ENCODE assay signal across 9 mouse cellular contexts in genomic region chr11:98313790-98314323, GRCm38 (mm10). TPM values are rescaled to one million over a fixed set of nuclear protein-coding genes. Genes with fewer than 3 reads are reported as not detected.
A peak's percentile ranks its signal among the peaks of the same experiment; 100 is the strongest.
DNase-seq lines count a peak whose midpoint lies in the region; ATAC-seq and TF ChIP-seq lines count a peak whose summit lies in the region.
"Had no signal": no experiment of that assay in that cellular context is flagged by ENCODE, and none has a peak within 500 bp of the region (broad histone marks: within the 10 kb centered on the region; RNA-seq: fewer than 3 reads in every experiment).

No protein-coding gene starts in this region.

- no peaks in the 10 kb centered on the region for H3K9me3 ChIP-seq in heart, embryonic 11.5 days (replicated peaks; ENCODE audit: control insufficient read depth, low read length)
- no peaks in the 10 kb centered on the region for H3K9me3 ChIP-seq in midbrain, embryonic 16.5 days (replicated peaks; ENCODE audit: control insufficient read depth, low read length, poor library complexity, severe bottlenecking)
- H3K9me3 ChIP-seq: limb, embryonic 12.5 days had no signal

- intact Hi-C loops in heart, adult 2 months (cut with DNase I) = no loop called here
- intact Hi-C loops in heart, postnatal 14 days (cut with DNase I) = no loop called here

- no peak for TF ChIP-seq EP300 in heart, adult 2 months (IDR thresholded peaks at IDR 0.05; ENCODE audit: insufficient read depth, low read depth, low read length)

- no peaks in the 10 kb centered on the region for H3K36me3 ChIP-seq in heart, adult 2 months (ENCODE audit: control insufficient read depth, insufficient read depth, low read length)
- no peaks in the 10 kb centered on the region for H3K36me3 ChIP-seq in heart, embryonic 11.5 days (ENCODE audit: control insufficient read depth, insufficient read depth, low read length)
- H3K36me3 ChIP-seq in midbrain, embryonic 16.5 days (ENCODE audit: control insufficient read depth, insufficient read depth, low read length) = no peaks in the 10 kb centered on the region
- H3K36me3 ChIP-seq: limb, embryonic 12.5 days had no signal

- no peak for TF ChIP-seq CTCF in heart, adult 2 months (IDR thresholded peaks at IDR 0.05)
- TF ChIP-seq CTCF in Patski (IDR thresholded peaks at IDR 0.05) = no peak

- peak; percentile 28 to 62 for DNase-seq in heart, adult 2 months
- DNase-seq in Patski (ENCODE audit: low read depth, low spot score) = peak; percentile 24
- peak; percentile 88 for DNase-seq in embryo, embryonic 11 days
- peak; percentile 78 to 84 for DNase-seq in heart, postnatal 14 days
- peak; percentile 71 to 90 for DNase-seq in layer of hippocampus, postnatal 14 days (ENCODE audit: low spot score in 2 of 2)
- peak; percentile 74 for DNase-seq in urinary bladder, postnatal 25 days (ENCODE audit: low spot score)

- POLR2A ChIA-PET in Patski (lab: Charles Lee) = interaction anchor here (0.7 kb wide), 1 partner anchor 25 kb away, joined by 4 read pairs; no protein-coding TSS in a partner anchor

- H3K27me3 ChIP-seq in heart, adult 2 months (ENCODE audit: control insufficient read depth, insufficient read depth, low read length) = peaks cover 13% of the 10 kb centered on the region; the same call in 1 of the 2 replicates
- H3K27me3 ChIP-seq in heart, embryonic 11.5 days (ENCODE audit: control insufficient read depth, insufficient read depth, low read length) = peaks cover 73% of the 10 kb centered on the region
- H3K27me3 ChIP-seq in Patski = peaks cover 63% of the 10 kb centered on the region
- H3K27me3 ChIP-seq in midbrain, embryonic 16.5 days (ENCODE audit: control insufficient read depth, insufficient read depth, low read depth, low read length) = peaks cover 78% of the 10 kb centered on the region

- H3K9ac ChIP-seq in heart, adult 2 months (ENCODE audit: low read depth, low read length) = no peak overlapping the region
- no peak overlapping the region for H3K9ac ChIP-seq in heart, embryonic 11.5 days (ENCODE audit: low read depth, low read length)
- H3K9ac ChIP-seq in midbrain, embryonic 16.5 days (ENCODE audit: low read depth, low read length) = 0 out of 2 replicates have a peak overlapping the region, but pooled peaks have one; percentile 26
- H3K9ac ChIP-seq: limb, embryonic 12.5 days had no signal

- no peak overlapping the region for H3K4me3 ChIP-seq in heart, adult 2 months
- no peak overlapping the region for H3K4me3 ChIP-seq in heart, embryonic 11.5 days (ENCODE audit: low read depth, low read length)
- H3K4me3 ChIP-seq in midbrain, embryonic 16.5 days (ENCODE audit: low read depth, low read length) = no peak overlapping the region; the same call in 1 of the 2 replicates
- H3K4me3 ChIP-seq: limb, embryonic 12.5 days had no signal

- H3K4me1 ChIP-seq in heart, adult 2 months (ENCODE audit: control insufficient read depth, insufficient read depth, low read length) = no peaks in the 10 kb centered on the region
- no peaks in the 10 kb centered on the region for H3K4me1 ChIP-seq in heart, embryonic 11.5 days (ENCODE audit: control insufficient read depth, insufficient read depth, low read length)
- H3K4me1 ChIP-seq in midbrain, embryonic 16.5 days (ENCODE audit: control insufficient read depth, insufficient read depth, low read length) = peaks cover 4% of the 10 kb centered on the region; the same call in 1 of the 2 replicates
- H3K4me1 ChIP-seq: limb, embryonic 12.5 days had no signal

- H3K4me2 ChIP-seq in heart, embryonic 11.5 days = no peak overlapping the region
- peak overlapping the region; percentile 26; the same call in 1 of the 2 replicates for H3K4me2 ChIP-seq in midbrain, embryonic 16.5 days (ENCODE audit: low read length)
- H3K4me2 ChIP-seq: limb, embryonic 12.5 days had no signal

- in situ Hi-C loops in Patski (cut with MboI; ENCODE audit: low pct_unique_long_range_greater_than_20kb) = no loop called here

- H3K79me2 ChIP-seq in heart, adult 2 months (replicated peaks; ENCODE audit: control insufficient read depth, insufficient read depth, low read length) = no peaks in the 10 kb centered on the region

- no peak for ATAC-seq in heart, embryonic 11.5 days (replicated peaks; ENCODE audit: insufficient number of reproducible peaks, low FRiP score, low TSS enrichment)
- no peak for ATAC-seq in Patski
- no peak; the same call in 1 of the 2 replicates for ATAC-seq in midbrain, embryonic 16.5 days

- WGBS in heart, adult 2 months = 3% methylated on average over 26 of the region's 26 CpGs
- 4% methylated on average over 26 of the region's 26 CpGs for WGBS in heart, embryonic 11.5 days (ENCODE audit: insufficient replicate concordance)
- 2% methylated on average over 25 of the region's 26 CpGs for WGBS in midbrain, embryonic 16.5 days

- CTCF ChIA-PET in Patski (lab: Charles Lee) = no interaction called here

- no peak for TF ChIP-seq POLR2A in heart, adult 2 months (IDR thresholded peaks at IDR 0.05; ENCODE audit: insufficient read depth, low read depth, low read length)

- H3K27ac ChIP-seq in heart, adult 2 months = no peak overlapping the region
- no peak overlapping the region for H3K27ac ChIP-seq in heart, embryonic 11.5 days (ENCODE audit: low read depth, low read length)
- H3K27ac ChIP-seq in midbrain, embryonic 16.5 days (ENCODE audit: low read length) = no peak overlapping the region
- H3K27ac ChIP-seq: limb, embryonic 12.5 days had no signal

RNA-seq across cellular contexts. Expression of gene Neurod2, which starts 15.6 kb away (rescaled TPM):
- total RNA-seq in heart, adult 2 months (2021) = not detected
- not detected in 2 replicates for polyA plus RNA-seq in heart, adult 2 months (2012; rRNA removed)
- polyA plus RNA-seq in heart, embryonic 11.5 days (2014; fragmentation: Nextera tagmentation; extraction: Ambion mirVana) = 0.07 and 0.13 TPM in 2 replicates
- polyA plus RNA-seq in Patski (2021) = not detected
- not detected for total RNA-seq in heart, postnatal 14 days (2021)
- 100 to 1,000 TPM; 113 to 124 TPM for total RNA-seq in layer of hippocampus, postnatal 14 days (2021)
- 4.5 and 5.6 TPM in 2 replicates for polyA plus RNA-seq in midbrain, embryonic 16.5 days (2015; fragmentation: Nextera tagmentation; extraction: Ambion mirVana)

RNA-seq across cellular contexts. Expression of gene Ppp1r1b, which starts 34.3 kb away (rescaled TPM):
- 1 to 10 TPM; 2.6 to 5.3 TPM for total RNA-seq in heart, adult 2 months (2021)
- polyA plus RNA-seq in heart, adult 2 months (2012; rRNA removed) = 15.8 and 16.2 TPM in 2 replicates
- 13.6 and 15.3 TPM in 2 replicates for polyA plus RNA-seq in heart, embryonic 11.5 days (2014; fragmentation: Nextera tagmentation; extraction: Ambion mirVana)
- polyA plus RNA-seq in Patski (2021) = 19.2 TPM
- total RNA-seq in heart, postnatal 14 days (2021) = 1 to 10 TPM; 1.8 to 3.0 TPM
- 10 to 100 TPM; 33.6 to 46.7 TPM for total RNA-seq in layer of hippocampus, postnatal 14 days (2021)
- polyA plus RNA-seq in midbrain, embryonic 16.5 days (2015; fragmentation: Nextera tagmentation; extraction: Ambion mirVana) = 2.4 and 2.9 TPM in 2 replicates

RNA-seq across cellular contexts. Expression of gene Stard3, which starts 44.3 kb away (rescaled TPM):
- total RNA-seq in heart, adult 2 months (2021) = 10 to 100 TPM; 19.0 to 24.3 TPM
- 58.3 and 62.3 TPM in 2 replicates for polyA plus RNA-seq in heart, adult 2 months (2012; rRNA removed)
- 39.6 and 40.6 TPM in 2 replicates for polyA plus RNA-seq in heart, embryonic 11.5 days (2014; fragmentation: Nextera tagmentation; extraction: Ambion mirVana)
- polyA plus RNA-seq in Patski (2021) = 46.3 TPM
- 10 to 100 TPM; 21.7 to 23.3 TPM for total RNA-seq in heart, postnatal 14 days (2021)
- 10 to 100 TPM; 22.6 to 24.8 TPM for total RNA-seq in layer of hippocampus, postnatal 14 days (2021)
- polyA plus RNA-seq in midbrain, embryonic 16.5 days (2015; fragmentation: Nextera tagmentation; extraction: Ambion mirVana) = 32.9 and 37.0 TPM in 2 replicates

Comparison
In these comparisons a context has a peak if more than half of its experiments do, and no peak if none do; other contexts are left out.
1. DNase-seq: peak in every context shown above with its lines; median percentile 88 in embryo, embryonic 11 days; 81 in heart, postnatal 14 days; 80 in layer of hippocampus, postnatal 14 days; 74 in urinary bladder, postnatal 25 days; 45 in heart, adult 2 months; 24 in Patski.